Mouse (Mus musculus) kidney, adult 2 months (tissue): ENCODE measurements around the gene Scgb1a1.

Experiments
- CTCF ChIP-seq: fragments of 200-500 bp; conservative IDR thresholded peaks from 2 replicates; pipeline ENCODE4 v1.5.1; 2011; ENCODE audit warnings: low read depth, mild to moderate bottlenecking, control low read depth, low read length, moderate library complexity, mixed read lengths; ENCODE audit not compliant: insufficient read depth, insufficient read length
- POLR2A ChIP-seq: fragments of 200-500 bp; IDR thresholded peaks from one replicate; pipeline ENCODE4 v1.6.1; 2011; ENCODE audit warnings: low read depth, low read length, control low read depth

- TF ChIP-seq CTCF (no peak), POLR2A (no peak)
These were observed 43.5 kb downstream of the Scgb1a1 start for GRCm38 (mm10) chr19:9044291-9044690.
